Mouse (Mus musculus): ENCODE measurements around the gene Klhl36. TPM values are rescaled to one million over a fixed set of nuclear protein-coding genes. Genes with fewer than 3 reads are reported as not detected.

Klhl36 gene
- polyA plus RNA-seq, 1 experiment from 2014 or later: 22.1 TPM

DNA sequence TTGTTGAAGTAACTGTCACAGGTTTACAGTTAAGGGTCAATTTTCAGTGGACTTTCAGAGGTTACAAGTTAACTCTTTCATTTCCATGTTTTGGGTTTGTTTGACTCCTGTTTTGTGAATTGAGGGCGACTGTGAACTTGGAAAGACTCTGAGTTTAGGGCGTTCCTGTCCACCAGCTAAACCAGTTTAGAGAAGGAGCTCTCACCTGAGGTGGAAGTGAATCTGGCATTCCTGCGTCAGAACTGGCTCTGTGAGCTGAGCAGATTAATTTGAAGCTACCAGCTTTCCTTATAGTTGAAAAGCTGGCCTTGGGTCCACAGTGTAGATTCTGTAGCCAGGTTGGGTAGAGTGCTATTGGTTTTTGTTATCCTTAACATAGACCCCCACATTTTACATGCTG is 51.1 kb downstream of the Klhl36 start:
- ATAC-seq (replicated peaks; ENCODE audit: low FRiP score, low read depth): no peak
- no peak overlapping the region for H3K27ac ChIP-seq
- H3K9ac ChIP-seq (ENCODE audit: low read depth, low read length): no peak overlapping the region; the same call in 1 of the 2 replicates
- H3K36me3 ChIP-seq (ENCODE audit: insufficient read depth, low read length): no peaks in the 10 kb centered on the region
- no peak overlapping the region for H3K4me3 ChIP-seq (replicated peaks; ENCODE audit: low read depth, low read length)
- WGBS: 58% methylated on average over 3 of the region's 3 CpGs
- peak overlapping the region; percentile 26; the same call in 1 of the 2 replicates for H3K4me2 ChIP-seq (ENCODE audit: low read length)
- H3K27me3 ChIP-seq (ENCODE audit: insufficient read depth, low read length): no peaks in the 10 kb centered on the region
- TF ChIP-seq CTCF (IDR thresholded peaks at IDR 0.05; ENCODE audit: low read depth): no peak
- DNase-seq (ENCODE audit: low spot score): no peak
- no peaks in the 10 kb centered on the region for H3K9me3 ChIP-seq (replicated peaks; ENCODE audit: low read length)
- H3K4me1 ChIP-seq (replicated peaks; ENCODE audit: insufficient read depth, low read length): peaks cover 52% of the 10 kb centered on the region

GRCm38 (mm10) chr8:119914161-119914560 is 52.1 kb downstream of the Klhl36 start:
- peak overlapping the region; percentile 26 for H3K4me2 ChIP-seq (ENCODE audit: low read length)
- WGBS: 25% methylated on average over 2 of the region's 2 CpGs
- no peak overlapping the region for H3K27ac ChIP-seq
- H3K4me3 ChIP-seq (replicated peaks; ENCODE audit: low read depth, low read length): no peak overlapping the region
- peaks cover 52% of the 10 kb centered on the region for H3K4me1 ChIP-seq (replicated peaks; ENCODE audit: insufficient read depth, low read length)
- no peak for DNase-seq (ENCODE audit: low spot score)
- no peak overlapping the region for H3K9ac ChIP-seq (ENCODE audit: low read depth, low read length)
- TF ChIP-seq CTCF (IDR thresholded peaks at IDR 0.05; ENCODE audit: low read depth): no peak
- no peaks in the 10 kb centered on the region for H3K27me3 ChIP-seq (ENCODE audit: insufficient read depth, low read length)
- ATAC-seq (replicated peaks; ENCODE audit: low FRiP score, low read depth): no peak
- no peaks in the 10 kb centered on the region for H3K36me3 ChIP-seq (ENCODE audit: insufficient read depth, low read length)
- no peaks in the 10 kb centered on the region for H3K9me3 ChIP-seq (replicated peaks; ENCODE audit: low read length)

GRCm38 (mm10) chr8:119915298-119915697 is 53.2 kb downstream of the Klhl36 start:
- Histone ChIP-seq H3K4me1 (replicated peaks; ENCODE audit: insufficient read depth, low read length) (peaks cover 52% of the 10 kb centered on the region), H3K9ac (ENCODE audit: low read depth, low read length) (no peak overlapping the region)

DNA sequence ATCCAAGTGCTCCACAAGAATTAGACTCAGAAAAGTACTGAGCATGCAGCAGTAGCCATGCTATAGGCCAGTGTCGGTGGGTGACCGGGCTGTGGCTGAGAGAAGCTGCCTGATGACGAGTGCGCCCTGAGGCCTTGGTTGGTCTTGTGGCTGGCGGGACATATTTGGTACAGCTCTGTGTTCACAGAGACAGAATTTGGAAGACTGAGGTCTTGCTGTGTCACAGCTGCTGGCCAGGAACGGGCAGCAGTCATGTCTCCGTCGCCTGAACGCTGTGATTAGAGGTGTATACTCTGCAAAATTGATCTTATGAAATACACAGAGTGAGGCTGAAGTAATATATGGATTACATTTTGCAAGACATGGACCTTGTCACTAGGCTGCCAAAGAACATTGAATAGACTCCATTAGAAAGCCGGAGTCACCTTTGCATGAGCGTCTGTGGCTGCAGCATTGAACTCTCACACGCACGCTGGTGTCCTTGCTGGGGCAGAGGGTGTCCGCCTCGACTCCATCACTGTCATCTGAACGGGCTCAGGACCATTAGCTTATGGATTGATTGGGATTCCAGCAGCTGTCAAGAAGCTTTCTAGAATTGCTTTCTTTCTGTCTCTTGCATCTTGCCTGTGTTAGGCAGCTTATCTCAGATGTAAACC is 54.3 kb downstream of the Klhl36 start:
- peaks cover 49% of the 10 kb centered on the region for H3K4me1 ChIP-seq (replicated peaks; ENCODE audit: insufficient read depth, low read length)
- no peak for DNase-seq (ENCODE audit: low spot score)
- TF ChIP-seq CTCF (IDR thresholded peaks at IDR 0.05; ENCODE audit: low read depth): no peak
- H3K9me3 ChIP-seq (replicated peaks; ENCODE audit: low read length): no peaks in the 10 kb centered on the region
- H3K36me3 ChIP-seq (ENCODE audit: insufficient read depth, low read length): no peaks in the 10 kb centered on the region
- 62% methylated on average over 16 of the region's 16 CpGs for WGBS
- no peak overlapping the region for H3K9ac ChIP-seq (ENCODE audit: low read depth, low read length)
- H3K4me3 ChIP-seq (replicated peaks; ENCODE audit: low read depth, low read length): no peak overlapping the region
- no peak overlapping the region for H3K4me2 ChIP-seq (ENCODE audit: low read length)
- H3K27ac ChIP-seq: no peak overlapping the region
- H3K27me3 ChIP-seq (ENCODE audit: insufficient read depth, low read length): no peaks in the 10 kb centered on the region
- no peak for ATAC-seq (replicated peaks; ENCODE audit: low FRiP score, low read depth)

More at GRCm38 (mm10) chr8:119915298-119915697, 53.2 kb downstream of the Klhl36 start:
- Histone ChIP-seq H3K36me3 (ENCODE audit: insufficient read depth, low read length) (no peaks in the 10 kb centered on the region), H3K4me3 (replicated peaks; ENCODE audit: low read depth, low read length) (no peak overlapping the region), H3K4me2 (ENCODE audit: low read length) (no peak overlapping the region), H3K9me3 (replicated peaks; ENCODE audit: low read length) (no peaks in the 10 kb centered on the region), H3K27ac (no peak overlapping the region), H3K27me3 (ENCODE audit: insufficient read depth, low read length) (no peaks in the 10 kb centered on the region)
- DNase-seq (ENCODE audit: low spot score): no peak
- 83% methylated on average over 4 of the region's 4 CpGs for WGBS
- ATAC-seq (replicated peaks; ENCODE audit: low FRiP score, low read depth): no peak
- TF ChIP-seq CTCF (IDR thresholded peaks at IDR 0.05; ENCODE audit: low read depth): no peak

GRCm38 (mm10) chr8:119917415-119917814 is 55.3 kb downstream of the Klhl36 start:
- H3K27me3 ChIP-seq (ENCODE audit: insufficient read depth, low read length): no peaks in the 10 kb centered on the region
- WGBS: 86% methylated on average over 3 of the region's 3 CpGs
- DNase-seq (ENCODE audit: low spot score): no peak
- H3K27ac ChIP-seq: no peak overlapping the region
- no peaks in the 10 kb centered on the region for H3K36me3 ChIP-seq (ENCODE audit: insufficient read depth, low read length)
- TF ChIP-seq CTCF (IDR thresholded peaks at IDR 0.05; ENCODE audit: low read depth): no peak
- no peak overlapping the region for H3K9ac ChIP-seq (ENCODE audit: low read depth, low read length)
- H3K4me3 ChIP-seq (replicated peaks; ENCODE audit: low read depth, low read length): no peak overlapping the region
- peaks cover 43% of the 10 kb centered on the region for H3K4me1 ChIP-seq (replicated peaks; ENCODE audit: insufficient read depth, low read length)
- H3K9me3 ChIP-seq (replicated peaks; ENCODE audit: low read length): no peaks in the 10 kb centered on the region
- no peak overlapping the region for H3K4me2 ChIP-seq (ENCODE audit: low read length)
- no peak for ATAC-seq (replicated peaks; ENCODE audit: low FRiP score, low read depth)

- Histone ChIP-seq H3K9ac (ENCODE audit: low read depth, low read length) (no peak overlapping the region), H3K4me2 (ENCODE audit: low read length) (no peak overlapping the region), H3K9me3 (replicated peaks; ENCODE audit: low read length) (no peaks in the 10 kb centered on the region), H3K27ac (no peak overlapping the region), H3K27me3 (ENCODE audit: insufficient read depth, low read length) (no peaks in the 10 kb centered on the region), H3K4me3 (replicated peaks; ENCODE audit: low read depth, low read length) (no peak overlapping the region), H3K4me1 (replicated peaks; ENCODE audit: insufficient read depth, low read length) (peaks cover 38% of the 10 kb centered on the region), H3K36me3 (ENCODE audit: insufficient read depth, low read length) (no peaks in the 10 kb centered on the region)
- ATAC-seq (replicated peaks; ENCODE audit: low FRiP score, low read depth): no peak
- DNase-seq (ENCODE audit: low spot score): no peak
- 65% methylated on average over 1 of the region's 1 CpGs for WGBS
- TF ChIP-seq CTCF (IDR thresholded peaks at IDR 0.05; ENCODE audit: low read depth): no peak
These were observed 56.1 kb downstream of the Klhl36 start for GRCm38 (mm10) chr8:119918155-119918567.

Measured in kidney, postnatal 0 days (tissue).